Mouse (Mus musculus) limb, embryonic 12.5 days (tissue): ENCODE results near the gene Il10ra. TPM values are rescaled to one million over a fixed set of nuclear protein-coding genes. Genes with fewer than 3 reads are reported as not detected.

Source experiments
- ATAC-seq: fragments of 200-750 bp; cut with Nextera tagmentation; 2 replicates; pipeline ENCODE4 v1.8.0; 2017; ENCODE audit warnings: low read depth, moderate TSS enrichment; ENCODE audit not compliant: insufficient number of reproducible peaks, insufficient read depth, low FRiP score, low TSS enrichment
- H3K27ac ChIP-seq: fragments of 300-500 bp; sonication (generic); 2 replicates; pipeline ENCODE4 v1.5.1; 2016; ENCODE audit warnings: mild to moderate bottlenecking, moderate library complexity
- H3K27me3 ChIP-seq: fragments of 300-500 bp; sonication (generic); 2 replicates; pipeline ENCODE4 v1.6.1; 2016; ENCODE audit warnings: mild to moderate bottlenecking, moderate library complexity
- H3K36me3 ChIP-seq: fragments of 300-500 bp; sonication (generic); 2 replicates; pipeline ENCODE4 v1.6.1; 2016; ENCODE audit warnings: mild to moderate bottlenecking, moderate library complexity
- H3K4me1 ChIP-seq: fragments of 300-500 bp; sonication (generic); replicated peaks from 2 replicates; pipeline ENCODE4 v1.6.1; 2016
- H3K4me2 ChIP-seq: fragments of 300-500 bp; sonication (generic); 2 replicates; pipeline ENCODE4 v1.6.1; 2016; ENCODE audit warnings: mild to moderate bottlenecking, moderate library complexity
- H3K4me3 ChIP-seq: fragments of 300-500 bp; sonication (generic); replicated peaks from 2 replicates; pipeline ENCODE4 v1.5.1; 2016; ENCODE audit warnings: mild to moderate bottlenecking
- H3K9ac ChIP-seq: fragments of 300-500 bp; sonication (generic); replicated peaks from 2 replicates; pipeline ENCODE4 v1.6.1; 2016; ENCODE audit warnings: mild to moderate bottlenecking, moderate library complexity
- H3K9me3 ChIP-seq: fragments of 300-500 bp; sonication (generic); 2 replicates; pipeline ENCODE4 v1.6.1; 2016; ENCODE audit warnings: mild to moderate bottlenecking, moderate library complexity
- WGBS: fragments of 180-500 bp; shearing (Covaris S2); methylation state at CpG from one replicate; pipeline ENCODE4 v1.1.7; 2016; 5-methylcytosine and 5-hydroxymethylcytosine counted together
- polyA plus RNA-seq: library from polyadenylated mRNA; unstranded; fragments of >200 nt; fragmentation: Nextera tagmentation; extraction: Ambion mirVana; gene quantifications from 2 replicates; pipeline ENCODE4 v1.2.1, GENCODE M21; 2016

Il10ra gene
- polyA plus RNA-seq, 1 experiment from 2014 or later: 0.63 TPM

- Histone ChIP-seq H3K4me1 (no peaks in the 10 kb centered on the region), H3K9ac (no peak overlapping the region), H3K9me3 (no peaks in the 10 kb centered on the region), H3K4me2 (no peak overlapping the region), H3K36me3 (no peaks in the 10 kb centered on the region), H3K27ac (no peak overlapping the region), H3K27me3 (peaks cover 5% of the 10 kb centered on the region; the same call in 1 of the 2 replicates), H3K4me3 (no peak overlapping the region)
- no peak for ATAC-seq
- WGBS: 84% methylated on average over 5 of the region's 5 CpGs
Measured at GRCm38 (mm10) chr9:45255967-45256366, 13.0 kb downstream of the Il10ra start.

- Histone ChIP-seq H3K4me3 (no peak overlapping the region), H3K9me3 (no peaks in the 10 kb centered on the region), H3K27ac (no peak overlapping the region), H3K27me3 (peaks cover 5% of the 10 kb centered on the region), H3K4me2 (no peak overlapping the region), H3K4me1 (no peaks in the 10 kb centered on the region), H3K9ac (no peak overlapping the region), H3K36me3 (no peaks in the 10 kb centered on the region)
- 89% methylated on average over 4 of the region's 4 CpGs for WGBS
- no peak for ATAC-seq
Measured at GRCm38 (mm10) chr9:45255431-45255830, 13.5 kb downstream of the Il10ra start.

GRCm38 (mm10) chr9:45254605-45255004 lies 14.3 kb downstream of the Il10ra start:
- Histone ChIP-seq H3K36me3 (no peaks in the 10 kb centered on the region), H3K4me1 (no peaks in the 10 kb centered on the region), H3K9me3 (no peaks in the 10 kb centered on the region), H3K4me2 (no peak overlapping the region), H3K27ac (no peak overlapping the region), H3K9ac (no peak overlapping the region), H3K27me3 (peaks cover 5% of the 10 kb centered on the region), H3K4me3 (no peak overlapping the region)
- ATAC-seq: no peak
- 55% methylated on average over 4 of the region's 4 CpGs for WGBS

- no peak overlapping the region for H3K4me3 ChIP-seq
- H3K4me2 ChIP-seq: no peak overlapping the region
- peaks cover 5% of the 10 kb centered on the region for H3K27me3 ChIP-seq
- no peaks in the 10 kb centered on the region for H3K9me3 ChIP-seq
- H3K9ac ChIP-seq: no peak overlapping the region
- H3K4me1 ChIP-seq: no peaks in the 10 kb centered on the region
- ATAC-seq: no peak
- 31% methylated on average over 6 of the region's 6 CpGs for WGBS
- no peaks in the 10 kb centered on the region for H3K36me3 ChIP-seq
- no peak overlapping the region for H3K27ac ChIP-seq
Measured at GRCm38 (mm10) chr9:45254021-45254420, 14.9 kb downstream of the Il10ra start.

GRCm38 (mm10) chr9:45252395-45252794 lies 16.6 kb downstream of the Il10ra start:
- Histone ChIP-seq H3K27me3 (peaks cover 5% of the 10 kb centered on the region), H3K36me3 (no peaks in the 10 kb centered on the region)
- WGBS: 75% methylated on average over 6 of the region's 6 CpGs

GRCm38 (mm10) chr9:45251990-45252389 lies 17.0 kb downstream of the Il10ra start:
- H3K4me2 ChIP-seq: no peak overlapping the region
- H3K9me3 ChIP-seq: no peaks in the 10 kb centered on the region
- H3K9ac ChIP-seq: no peak overlapping the region
- no peak overlapping the region for H3K27ac ChIP-seq
- H3K36me3 ChIP-seq: no peaks in the 10 kb centered on the region
- 57% methylated on average over 4 of the region's 4 CpGs for WGBS
- H3K4me3 ChIP-seq: no peak overlapping the region
- peaks cover 5% of the 10 kb centered on the region for H3K27me3 ChIP-seq
- ATAC-seq: no peak
- H3K4me1 ChIP-seq: no peaks in the 10 kb centered on the region

More at GRCm38 (mm10) chr9:45252395-45252794, 16.6 kb downstream of the Il10ra start:
- Histone ChIP-seq H3K4me2 (no peak overlapping the region), H3K9me3 (no peaks in the 10 kb centered on the region), H3K4me1 (no peaks in the 10 kb centered on the region), H3K27ac (no peak overlapping the region), H3K9ac (no peak overlapping the region), H3K4me3 (no peak overlapping the region)
- no peak for ATAC-seq

- no peaks in the 10 kb centered on the region for H3K9me3 ChIP-seq
- H3K9ac ChIP-seq: no peak overlapping the region
- no peak overlapping the region for H3K27ac ChIP-seq
- no peak for ATAC-seq
- no peaks in the 10 kb centered on the region for H3K4me1 ChIP-seq
- H3K4me3 ChIP-seq: no peak overlapping the region
- no peaks in the 10 kb centered on the region for H3K36me3 ChIP-seq
- peaks cover 5% of the 10 kb centered on the region for H3K27me3 ChIP-seq
- no peak overlapping the region for H3K4me2 ChIP-seq
- WGBS: 92% methylated on average over 3 of the region's 3 CpGs
Measured at GRCm38 (mm10) chr9:45251281-45251680, 17.7 kb downstream of the Il10ra start.

- no peaks in the 10 kb centered on the region; the same call in 1 of the 2 replicates for H3K27me3 ChIP-seq
- H3K4me2 ChIP-seq: no peak overlapping the region
- H3K27ac ChIP-seq: no peak overlapping the region
- H3K36me3 ChIP-seq: no peaks in the 10 kb centered on the region
- no peak overlapping the region for H3K4me3 ChIP-seq
- H3K9me3 ChIP-seq: no peaks in the 10 kb centered on the region
- H3K9ac ChIP-seq: no peak overlapping the region
- no peaks in the 10 kb centered on the region for H3K4me1 ChIP-seq
- ATAC-seq: no peak
- 76% methylated on average over 7 of the region's 7 CpGs for WGBS
Measured at GRCm38 (mm10) chr9:45250306-45250705, 18.6 kb downstream of the Il10ra start.

- no peak overlapping the region for H3K4me2 ChIP-seq
- no peaks in the 10 kb centered on the region for H3K4me1 ChIP-seq
- H3K27ac ChIP-seq: no peak overlapping the region
- no peaks in the 10 kb centered on the region; the same call in 1 of the 2 replicates for H3K27me3 ChIP-seq
- no peaks in the 10 kb centered on the region for H3K36me3 ChIP-seq
- no peak overlapping the region for H3K9ac ChIP-seq
- ATAC-seq: no peak
- H3K9me3 ChIP-seq: no peaks in the 10 kb centered on the region
- 68% methylated on average over 2 of the region's 2 CpGs for WGBS
- no peak overlapping the region for H3K4me3 ChIP-seq
Measured at GRCm38 (mm10) chr9:45247536-45247935, 21.4 kb downstream of the Il10ra start.

GRCm38 (mm10) chr9:45246060-45246459 lies 22.9 kb downstream of the Il10ra start:
- 94% methylated on average over 6 of the region's 6 CpGs for WGBS
- no peak for ATAC-seq
- H3K4me1 ChIP-seq: no peaks in the 10 kb centered on the region
- no peak overlapping the region for H3K27ac ChIP-seq
- H3K27me3 ChIP-seq: no peaks in the 10 kb centered on the region; the same call in 1 of the 2 replicates
- no peak overlapping the region for H3K9ac ChIP-seq
- no peak overlapping the region for H3K4me3 ChIP-seq
- no peaks in the 10 kb centered on the region for H3K9me3 ChIP-seq
- no peaks in the 10 kb centered on the region for H3K36me3 ChIP-seq
- no peak overlapping the region for H3K4me2 ChIP-seq

- no peaks in the 10 kb centered on the region; the same call in 1 of the 2 replicates for H3K27me3 ChIP-seq
- no peaks in the 10 kb centered on the region for H3K36me3 ChIP-seq
- WGBS: 78% methylated on average over 1 of the region's 1 CpGs
- no peak overlapping the region for H3K4me2 ChIP-seq
- H3K4me1 ChIP-seq: no peaks in the 10 kb centered on the region
- no peak overlapping the region for H3K9ac ChIP-seq
- ATAC-seq: no peak
- H3K27ac ChIP-seq: no peak overlapping the region
- H3K9me3 ChIP-seq: no peaks in the 10 kb centered on the region
- H3K4me3 ChIP-seq: no peak overlapping the region
Measured at GRCm38 (mm10) chr9:45245432-45245831, 23.5 kb downstream of the Il10ra start.

GRCm38 (mm10) chr9:45241397-45241796 lies 27.6 kb downstream of the Il10ra start:
- H3K36me3 ChIP-seq: no peaks in the 10 kb centered on the region
- no peak for ATAC-seq
- WGBS: 79% methylated on average over 5 of the region's 5 CpGs

More at GRCm38 (mm10) chr9:45241397-45241796, 27.6 kb downstream of the Il10ra start:
- Histone ChIP-seq H3K4me2 (no peak overlapping the region), H3K9me3 (no peaks in the 10 kb centered on the region), H3K4me1 (no peaks in the 10 kb centered on the region; the same call in 1 of the 2 replicates), H3K9ac (no peak overlapping the region), H3K27me3 (no peaks in the 10 kb centered on the region), H3K27ac (no peak overlapping the region), H3K4me3 (no peak overlapping the region)
